ENCODE assay signal across 9 mouse cellular contexts in the genomic region with DNA sequence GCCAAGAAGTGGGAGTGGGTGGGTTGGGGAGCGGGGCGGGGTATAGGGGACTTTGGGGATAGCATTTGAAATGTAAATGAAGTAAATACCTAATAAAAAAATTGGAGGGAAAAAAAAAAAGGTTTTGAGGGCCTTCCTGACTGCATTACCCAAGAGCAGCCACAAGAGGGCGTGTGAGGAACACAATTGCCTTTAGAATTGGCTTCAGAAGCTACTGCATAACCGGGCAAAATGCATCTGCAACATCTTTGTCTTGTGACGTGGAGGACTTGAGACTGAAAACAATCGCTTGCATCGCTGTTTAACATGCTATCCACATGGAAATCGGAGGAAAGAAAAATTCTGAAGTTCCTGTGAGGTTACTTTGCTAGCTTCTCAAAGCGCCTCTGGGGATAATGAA.
A peak's percentile ranks its signal among the peaks of the same experiment; 100 is the strongest.
DNase-seq lines count a peak whose midpoint lies in the region; ATAC-seq and TF ChIP-seq lines count a peak whose summit lies in the region.
"Had no signal": no experiment of that assay in that cellular context is flagged by ENCODE, and none has a peak within 500 bp of the region (broad histone marks: within the 10 kb centered on the region; RNA-seq: fewer than 3 reads in every experiment).

No protein-coding gene starts in this region.

- no peak overlapping the region for H3K27ac ChIP-seq in forebrain, embryonic 14.5 days (ENCODE audit: low read depth, low read length)
- H3K27ac ChIP-seq in liver, embryonic 11.5 days (ENCODE audit: low read depth, low read length): no peak overlapping the region
- H3K27ac ChIP-seq: stomach, embryonic 15.5 days had no signal

- peak overlapping the region; percentile 59 for H3K9ac ChIP-seq in forebrain, embryonic 14.5 days (ENCODE audit: low read length)
- no peak overlapping the region for H3K9ac ChIP-seq in liver, embryonic 11.5 days (ENCODE audit: low read depth, low read length)
- H3K9ac ChIP-seq: stomach, embryonic 15.5 days had no signal

- peak; percentile 31; the same call in 1 of the 2 replicates for TF ChIP-seq CTCF in lung, adult 2 months (IDR thresholded peaks at IDR 0.05; ENCODE audit: insufficient read depth, low read length)

- H3K27me3 ChIP-seq in forebrain, embryonic 14.5 days (replicated peaks; ENCODE audit: control insufficient read depth, insufficient read depth, low read length): no peaks in the 10 kb centered on the region
- H3K27me3 ChIP-seq in liver, embryonic 11.5 days (replicated peaks; ENCODE audit: control insufficient read depth, insufficient read depth, low read length): no peaks in the 10 kb centered on the region
- H3K27me3 ChIP-seq: stomach, embryonic 15.5 days had no signal

- no peak overlapping the region for H3K4me3 ChIP-seq in lung, adult 2 months (replicated peaks; ENCODE audit: extremely low read depth, low read depth, low read length)
- H3K4me3 ChIP-seq in forebrain, embryonic 14.5 days (ENCODE audit: low read depth, low read length): peak overlapping the region; percentile 13; the same call in 1 of the 2 replicates
- H3K4me3 ChIP-seq in liver, embryonic 11.5 days (ENCODE audit: low read depth, low read length): no peak overlapping the region
- H3K4me3 ChIP-seq: stomach, embryonic 15.5 days had no signal

- peak; percentile 21 for DNase-seq in lung, adult 2 months
- no peak for DNase-seq in lung, postnatal 25 days (ENCODE audit: low spot score)
- DNase-seq in forebrain, embryonic 14.5 days (ENCODE audit: low spot score): peak; percentile 94
- DNase-seq in kidney, postnatal 25 days: peak; percentile 31 to 41
- peak; percentile 36 for DNase-seq in liver, embryonic 11.5 days (ENCODE audit: low spot score)
- DNase-seq in right cerebral cortex, postnatal 10 days (ENCODE audit: low spot score in 2 of 2): peak; percentile 75 to 85
- no peak for DNase-seq in spleen, postnatal 36 days (ENCODE audit: low spot score in 2 of 2)

- peak; percentile 68 for ATAC-seq in cerebellum, adult (ENCODE audit: insufficient number of reproducible peaks, low FRiP score, low TSS enrichment)
- ATAC-seq in forebrain, embryonic 14.5 days: peak; percentile 92
- no peak for ATAC-seq in liver, embryonic 11.5 days (replicated peaks; ENCODE audit: low FRiP score)

- peak overlapping the region; percentile 43 for H3K4me2 ChIP-seq in forebrain, embryonic 14.5 days (ENCODE audit: low read length)
- H3K4me2 ChIP-seq in liver, embryonic 11.5 days: no peak overlapping the region
- H3K4me2 ChIP-seq: stomach, embryonic 15.5 days had no signal

- no peak for TF ChIP-seq POLR2A in lung, adult 2 months (IDR thresholded peaks at IDR 0.05; ENCODE audit: borderline replicate concordance, extremely low read depth, low read depth, low read length)

- H3K36me3 ChIP-seq in forebrain, embryonic 14.5 days (ENCODE audit: control insufficient read depth, insufficient read depth, low read length): no peaks in the 10 kb centered on the region
- H3K36me3 ChIP-seq in liver, embryonic 11.5 days (ENCODE audit: control insufficient read depth, insufficient read depth, low read length): no peaks in the 10 kb centered on the region
- H3K36me3 ChIP-seq: stomach, embryonic 15.5 days had no signal

- H3K4me1 ChIP-seq in lung, adult 2 months (ENCODE audit: control insufficient read depth, insufficient read depth, low read length): no peaks in the 10 kb centered on the region
- H3K4me1 ChIP-seq in forebrain, embryonic 14.5 days (ENCODE audit: control insufficient read depth, insufficient read depth, low read length): no peaks in the 10 kb centered on the region
- no peaks in the 10 kb centered on the region for H3K4me1 ChIP-seq in liver, embryonic 11.5 days (replicated peaks; ENCODE audit: control insufficient read depth, insufficient read depth, low read length)
- H3K4me1 ChIP-seq: stomach, embryonic 15.5 days had no signal

- 18% methylated on average over 9 of the region's 9 CpGs for WGBS in lung, adult 2 months
- 13% methylated on average over 9 of the region's 9 CpGs for WGBS in forebrain, embryonic 14.5 days
- WGBS in liver, embryonic 11.5 days: 18% methylated on average over 9 of the region's 9 CpGs

- H3K9me3 ChIP-seq in forebrain, embryonic 14.5 days (replicated peaks; ENCODE audit: control insufficient read depth, low read length): no peaks in the 10 kb centered on the region
- no peaks in the 10 kb centered on the region for H3K9me3 ChIP-seq in liver, embryonic 11.5 days (ENCODE audit: control insufficient read depth, low read length)
- H3K9me3 ChIP-seq: stomach, embryonic 15.5 days had no signal

Comparison
In these comparisons a context has a peak if more than half of its experiments do, and no peak if none do; other contexts are left out.
1. DNase-seq: peak in lung, adult 2 months (single experiment), forebrain, embryonic 14.5 days (single experiment), kidney, postnatal 25 days (2 of 2), liver, embryonic 11.5 days (single experiment) and right cerebral cortex, postnatal 10 days (2 of 2); none in lung, postnatal 25 days (single experiment) and spleen, postnatal 36 days (0 of 2).